Mouse (Mus musculus): ENCODE results near the gene Vmn2r108.
A peak's percentile ranks its signal among the peaks of the same experiment; 100 is the strongest.

Gene Vmn2r108

GRCm38 (mm10) chr17:20481231-20481630 lies at the start of gene Vmn2r108:
Gene Vmn2r108 (minus strand): TSS chr17:20481331.
- no peak for DNase-seq (ENCODE audit: low read depth, low spot score)

GRCm38 (mm10) chr17:20508247-20508646 lies 27.1 kb upstream of the Vmn2r108 start:
- peak; percentile 63 for DNase-seq (ENCODE audit: low read depth, low spot score)

GRCm38 (mm10) chr17:20497858-20498257 lies 16.7 kb upstream of the Vmn2r108 start, which contains the start of gene Vmn1r225:
Gene Vmn1r225 (plus strand): TSS chr17:20498158.
- no peak for DNase-seq (ENCODE audit: low read depth, low spot score)

GRCm38 (mm10) chr17:20473311-20473710 lies 7.8 kb downstream of the Vmn2r108 start:
- no peak for DNase-seq (ENCODE audit: low read depth, low spot score)

GRCm38 (mm10) chr17:20439263-20439662 lies 41.9 kb downstream of the Vmn2r108 start:
- DNase-seq (ENCODE audit: low read depth, low spot score): no peak

- DNase-seq (ENCODE audit: low read depth, low spot score): no peak
Measured at GRCm38 (mm10) chr17:20413846-20414245, 67.3 kb downstream of the Vmn2r108 start, which contains the start of gene Vmn1r224. Gene Vmn1r224 (plus strand): TSS chr17:20414146.

Measured in R1 (cell line).